Mouse (Mus musculus): ENCODE results near the gene Zbtb18.
A peak's percentile ranks its signal among the peaks of the same experiment; 100 is the strongest.

Zbtb18 gene

DNA sequence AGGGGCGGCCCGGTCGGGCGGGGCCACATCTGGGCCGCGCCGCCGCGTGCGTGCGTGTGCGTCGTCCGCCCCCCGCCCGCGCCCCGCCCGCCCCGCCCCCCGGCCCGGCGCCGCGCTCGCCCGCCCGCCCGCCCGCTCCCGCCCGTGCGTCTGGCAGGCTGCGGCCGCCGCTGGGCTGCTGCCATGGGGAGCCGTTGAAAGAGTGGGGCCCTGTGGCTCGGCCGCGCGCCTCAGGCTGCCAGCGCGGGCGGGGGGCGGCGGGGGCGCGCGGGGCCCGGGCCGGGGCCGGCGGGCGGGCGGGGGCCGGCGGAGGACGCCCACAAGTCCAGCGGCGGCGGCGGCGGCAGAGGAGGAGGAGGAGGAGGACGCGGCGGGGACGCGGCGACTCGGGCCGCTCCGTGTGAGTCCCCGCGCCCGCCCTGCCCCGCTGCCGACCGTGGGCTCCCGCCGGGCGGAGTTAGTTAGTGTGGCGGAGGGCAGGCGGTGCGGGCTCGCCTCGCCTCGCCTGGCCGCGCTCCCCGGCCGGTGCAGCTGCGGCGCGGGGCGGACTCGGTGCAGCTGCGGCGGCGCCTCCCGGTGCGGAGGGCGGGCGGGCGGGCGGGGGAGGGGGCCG, at the start of gene Zbtb18:
Zbtb18 (plus strand) TSS at position 156 of the 613 bp plus-strand sequence.
- DNase-seq (ENCODE audit: low read depth), result peak; percentile 51

DNA sequence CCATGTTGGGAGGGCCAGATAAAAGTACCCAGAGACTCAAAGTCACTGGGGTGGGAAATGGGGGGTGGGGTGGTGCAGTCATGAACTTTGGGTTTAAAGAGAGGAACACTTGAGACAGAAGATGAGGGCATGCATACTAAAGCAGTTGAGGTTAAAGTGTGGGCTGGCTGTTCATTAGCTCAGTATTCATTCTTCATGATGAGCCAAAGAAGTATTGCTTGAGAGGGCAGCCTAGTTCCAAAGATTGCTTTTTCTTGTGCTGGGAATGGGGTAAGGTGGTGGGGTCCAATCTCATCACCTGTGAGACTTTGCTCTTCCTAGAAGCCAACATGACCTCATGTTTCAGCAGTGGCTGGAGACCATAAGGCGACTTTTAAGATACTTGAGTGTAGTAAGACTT, 44.7 kb upstream of the Zbtb18 start:
- no peak for DNase-seq (ENCODE audit: low read depth)

DNA sequence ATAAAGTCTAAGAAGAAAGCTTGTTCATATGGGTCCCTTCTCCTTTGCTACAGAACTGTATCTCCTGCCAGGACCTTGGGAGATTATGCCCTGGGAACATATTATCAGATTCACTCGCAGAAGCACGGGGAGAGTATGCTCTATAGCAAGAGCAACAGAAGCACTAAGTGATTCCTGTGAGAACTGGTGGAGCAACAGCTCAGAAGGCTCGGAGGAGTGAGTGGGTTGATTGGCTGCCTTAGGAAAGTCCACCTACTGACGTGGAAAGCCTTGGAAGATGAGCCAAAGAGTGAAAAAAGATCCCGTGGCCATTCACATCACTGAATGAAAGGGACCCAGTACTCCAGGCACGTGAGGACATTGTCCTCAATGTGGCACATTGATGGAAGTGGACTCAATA, 37.0 kb upstream of the Zbtb18 start:
- no peak for DNase-seq (ENCODE audit: low read depth)

DNA sequence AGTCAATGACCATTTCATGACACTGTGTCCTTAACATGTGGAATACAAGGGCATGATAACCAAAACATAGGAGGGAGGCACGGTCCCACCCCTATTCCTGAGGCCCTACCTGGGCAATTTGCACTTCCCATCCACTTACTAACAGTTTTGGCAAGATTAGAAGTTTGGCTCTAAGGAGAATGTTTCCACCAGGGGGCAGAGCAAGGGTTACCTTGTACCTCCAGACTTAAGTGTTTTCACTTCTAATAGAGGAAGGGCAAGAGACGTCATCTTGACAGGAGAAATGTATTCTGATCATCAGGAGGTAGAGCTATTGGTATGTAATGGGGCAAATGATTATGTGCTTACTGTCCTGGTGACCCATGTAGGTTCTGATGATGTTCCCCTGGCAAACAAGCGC, 33.5 kb upstream of the Zbtb18 start:
- DNase-seq (ENCODE audit: low read depth), result peak; percentile 81

DNA sequence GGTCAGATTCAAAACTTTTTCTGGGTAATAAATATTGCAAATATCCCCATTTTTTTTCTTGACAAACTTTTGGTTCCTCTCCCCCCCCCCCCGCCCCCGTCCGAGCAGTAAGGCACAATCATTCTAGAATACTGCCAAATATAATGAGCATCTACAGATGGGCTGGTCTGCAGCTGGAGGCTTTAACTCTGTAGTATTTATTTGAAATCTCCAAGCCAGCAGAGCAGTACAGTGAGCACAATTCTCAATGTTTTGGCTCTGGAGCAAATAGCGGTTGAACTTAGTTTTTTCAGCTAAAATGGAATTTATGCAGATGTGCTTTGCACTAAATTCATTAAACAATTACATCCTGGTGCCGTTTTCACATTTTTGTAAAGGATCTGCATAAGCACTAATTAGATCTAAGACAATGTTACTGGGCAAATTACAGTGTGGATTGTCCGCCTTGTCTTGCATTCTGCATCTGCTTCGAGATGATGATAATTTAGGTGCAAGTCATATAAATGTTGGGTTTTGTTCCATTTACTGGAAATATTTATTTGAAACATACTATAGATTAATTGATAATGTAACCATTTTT, 31.3 kb upstream of the Zbtb18 start:
- no peak for DNase-seq (ENCODE audit: low read depth)

DNA sequence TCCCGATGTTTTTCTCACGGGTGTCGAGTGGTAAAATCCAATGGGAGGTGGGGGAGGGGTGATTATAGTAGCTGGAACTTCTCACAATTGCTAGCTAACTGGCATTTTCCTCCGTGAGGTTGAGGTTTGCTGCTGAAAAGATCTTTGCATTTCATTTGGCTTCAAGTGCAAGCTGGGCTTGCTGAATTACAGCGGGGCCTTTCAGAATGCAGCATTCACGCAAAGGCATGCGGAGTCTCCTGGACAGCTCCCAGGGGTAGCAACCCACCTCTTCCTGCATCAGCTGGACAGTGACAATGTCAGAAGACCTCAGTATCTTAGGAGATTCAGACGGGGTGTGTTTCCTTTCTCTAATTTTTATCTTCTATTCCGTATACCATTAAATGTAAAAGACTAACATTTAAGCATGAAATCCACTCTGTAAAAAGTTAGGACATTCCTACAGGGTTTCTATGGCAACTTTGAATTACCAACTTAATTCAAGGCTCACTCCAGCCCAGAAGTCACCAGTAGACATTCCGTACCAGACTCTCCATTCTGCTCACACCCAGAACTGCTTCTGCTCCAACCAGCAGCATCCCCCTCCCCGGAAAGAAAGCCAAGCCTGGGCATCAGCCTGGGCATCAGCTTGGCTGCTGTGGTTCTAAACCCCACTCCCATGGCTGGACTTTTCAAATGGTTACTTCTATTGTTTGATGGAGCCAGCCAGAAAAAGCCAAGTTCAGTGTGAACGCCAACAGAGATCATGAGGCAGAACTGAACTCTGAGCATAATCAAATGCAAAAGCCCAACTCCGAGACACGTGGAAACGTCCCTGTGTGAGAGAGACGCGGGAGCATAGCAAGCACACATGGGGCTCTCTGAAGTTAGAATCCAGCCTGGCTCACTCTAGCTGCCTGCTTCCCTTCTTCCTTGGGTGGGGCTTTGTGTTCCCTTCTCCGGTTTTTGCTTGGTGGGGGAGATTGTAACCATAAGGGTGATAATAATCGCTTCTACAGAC, 30.5 kb upstream of the Zbtb18 start:
- no peak for DNase-seq (ENCODE audit: low read depth)

DNA sequence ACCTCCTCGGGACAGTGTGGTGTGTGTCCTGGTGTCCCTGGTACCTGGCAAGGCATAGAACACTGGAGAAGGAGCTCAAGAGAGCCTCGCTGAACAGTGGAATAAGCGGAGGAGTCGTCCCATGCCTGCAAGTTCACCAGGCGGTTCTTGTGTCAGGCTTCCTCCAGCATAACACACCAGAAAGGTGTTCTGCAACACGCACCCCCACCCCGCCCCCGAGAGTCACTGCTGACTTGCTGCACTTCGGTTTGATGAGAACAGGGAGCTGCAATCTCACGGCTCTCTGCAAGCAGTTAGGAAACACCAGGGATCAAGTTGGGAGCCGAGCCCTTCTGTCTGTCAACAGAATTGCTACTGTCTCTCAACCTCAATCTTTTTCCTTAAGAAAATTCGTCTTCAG, 22.8 kb upstream of the Zbtb18 start:
- DNase-seq (ENCODE audit: low read depth), result no peak

DNA sequence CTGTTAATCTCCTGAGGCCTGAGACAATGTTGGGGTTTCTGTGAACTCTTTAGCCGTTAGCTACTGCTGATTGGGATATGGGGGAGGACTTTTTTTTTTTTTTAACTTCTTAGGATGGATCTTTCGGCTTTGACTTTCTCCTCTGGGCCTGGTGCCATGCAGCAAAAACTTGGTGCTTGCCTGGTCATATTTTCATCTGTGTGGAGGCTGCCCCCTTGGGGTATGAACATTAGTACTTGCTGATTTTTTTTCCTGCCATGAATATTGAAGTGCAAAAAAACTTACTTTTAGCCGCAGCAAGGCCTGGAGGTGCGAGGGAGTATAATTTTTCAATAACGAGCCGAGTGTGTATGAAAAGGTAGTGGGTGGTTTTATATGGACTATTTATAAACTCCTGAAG, 22.0 kb upstream of the Zbtb18 start:
- no peak for DNase-seq (ENCODE audit: low read depth)

DNA sequence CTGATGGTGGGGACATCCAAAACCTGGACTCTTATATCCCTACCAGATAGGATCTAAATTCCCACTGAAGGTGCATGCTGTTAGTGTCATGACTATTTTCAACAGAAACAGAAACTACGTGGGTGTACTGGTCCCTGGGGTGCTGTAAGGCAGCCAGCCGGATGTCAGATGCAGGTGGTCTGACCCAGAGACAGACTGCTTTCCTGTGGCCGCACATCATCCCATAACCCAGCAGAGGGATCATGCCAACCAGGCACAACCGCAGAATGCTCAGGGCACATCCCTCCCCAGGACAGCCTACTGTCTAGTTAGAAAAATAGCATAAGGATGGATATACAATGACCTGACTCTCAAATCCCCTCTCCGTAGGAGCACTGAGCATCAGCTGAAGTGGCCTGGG, 14.3 kb upstream of the Zbtb18 start:
- no peak for DNase-seq (ENCODE audit: low read depth)

DNA sequence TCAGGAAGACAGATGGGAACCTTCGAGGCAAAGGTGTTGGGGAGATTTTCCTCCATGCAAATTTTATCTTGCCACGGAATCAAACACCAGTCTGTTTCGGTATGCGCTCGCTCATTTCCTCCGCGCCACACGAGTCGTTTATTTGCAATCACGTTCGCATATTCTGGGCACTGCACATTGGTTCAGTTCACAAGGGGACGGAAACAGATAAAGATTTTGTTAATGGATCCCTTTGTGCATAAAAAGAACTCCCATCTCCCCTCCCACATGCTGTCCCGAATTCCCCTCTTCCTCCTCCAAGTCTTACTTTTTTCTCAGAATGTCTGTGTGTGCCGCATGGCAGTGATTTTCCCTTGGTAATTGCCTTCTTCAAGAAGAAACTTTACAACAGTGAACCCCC, 13.8 kb upstream of the Zbtb18 start:
- DNase-seq (ENCODE audit: low read depth), result no peak

DNA sequence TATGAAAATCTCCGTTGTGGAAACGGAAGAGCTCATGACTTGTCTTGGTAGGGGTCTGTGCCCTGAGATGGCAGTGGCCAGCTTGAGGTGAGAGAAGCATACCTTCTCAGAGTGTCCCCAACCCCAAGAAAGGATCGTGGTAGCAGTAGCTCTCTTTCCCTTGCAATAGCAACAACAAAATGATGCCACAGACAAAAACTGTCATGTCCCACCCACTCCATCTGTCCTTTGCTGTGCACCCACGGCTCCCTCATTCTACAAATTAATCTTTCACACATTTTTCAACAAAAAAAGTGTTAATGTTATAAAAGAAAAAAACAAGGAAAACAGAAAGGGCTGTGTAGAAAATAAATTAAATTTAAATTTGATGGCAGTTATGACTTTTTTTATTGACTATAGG, 13.1 kb upstream of the Zbtb18 start:
- no peak for DNase-seq (ENCODE audit: low read depth)

DNA sequence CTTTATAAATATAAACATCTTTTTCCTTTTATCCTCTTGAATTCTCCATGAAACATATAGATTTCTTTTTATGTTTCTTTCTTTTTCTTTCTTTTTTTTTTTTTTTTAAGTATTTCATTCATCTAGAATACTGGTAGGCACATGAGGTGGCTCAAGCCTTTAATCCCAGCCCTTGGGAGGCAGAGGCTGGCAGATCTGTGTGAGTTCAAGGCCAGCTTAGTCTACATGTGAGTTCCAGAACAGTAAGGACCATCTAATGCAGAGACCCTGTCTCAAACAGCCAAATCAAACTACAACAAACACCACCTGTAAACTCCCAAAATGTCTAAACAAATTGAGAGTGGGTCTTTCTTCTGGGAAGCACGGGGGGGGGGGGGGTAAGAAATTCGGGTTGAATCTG, 1.7 kb upstream of the Zbtb18 start:
- DNase-seq (ENCODE audit: low read depth), result peak; percentile 30

DNA sequence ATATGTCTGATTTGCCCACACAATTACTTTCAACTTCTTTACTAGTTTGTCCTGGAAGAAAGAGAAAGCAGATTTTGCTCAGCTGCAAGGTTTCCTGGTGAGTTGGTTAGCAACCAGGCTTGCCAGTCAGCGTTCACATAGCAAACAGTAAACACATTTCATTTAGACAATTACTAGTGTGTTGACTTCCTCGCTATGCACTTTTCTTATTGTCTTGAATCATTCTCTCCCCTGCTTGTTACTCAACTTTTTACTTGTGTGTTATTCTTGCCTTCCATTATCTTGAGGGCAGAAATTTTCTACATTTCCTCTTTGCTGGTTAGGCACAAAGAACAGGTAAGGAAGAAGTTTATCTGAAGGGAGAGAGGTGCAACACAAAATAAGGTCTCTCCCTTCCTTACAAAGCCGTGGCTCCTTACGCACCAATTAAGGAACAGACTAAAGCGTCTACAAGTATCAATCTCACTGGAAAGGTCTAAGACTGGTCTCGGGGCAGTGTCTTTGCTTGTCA, 1.1 kb upstream of the Zbtb18 start:
- peak; percentile 74 for DNase-seq (ENCODE audit: low read depth)

DNA sequence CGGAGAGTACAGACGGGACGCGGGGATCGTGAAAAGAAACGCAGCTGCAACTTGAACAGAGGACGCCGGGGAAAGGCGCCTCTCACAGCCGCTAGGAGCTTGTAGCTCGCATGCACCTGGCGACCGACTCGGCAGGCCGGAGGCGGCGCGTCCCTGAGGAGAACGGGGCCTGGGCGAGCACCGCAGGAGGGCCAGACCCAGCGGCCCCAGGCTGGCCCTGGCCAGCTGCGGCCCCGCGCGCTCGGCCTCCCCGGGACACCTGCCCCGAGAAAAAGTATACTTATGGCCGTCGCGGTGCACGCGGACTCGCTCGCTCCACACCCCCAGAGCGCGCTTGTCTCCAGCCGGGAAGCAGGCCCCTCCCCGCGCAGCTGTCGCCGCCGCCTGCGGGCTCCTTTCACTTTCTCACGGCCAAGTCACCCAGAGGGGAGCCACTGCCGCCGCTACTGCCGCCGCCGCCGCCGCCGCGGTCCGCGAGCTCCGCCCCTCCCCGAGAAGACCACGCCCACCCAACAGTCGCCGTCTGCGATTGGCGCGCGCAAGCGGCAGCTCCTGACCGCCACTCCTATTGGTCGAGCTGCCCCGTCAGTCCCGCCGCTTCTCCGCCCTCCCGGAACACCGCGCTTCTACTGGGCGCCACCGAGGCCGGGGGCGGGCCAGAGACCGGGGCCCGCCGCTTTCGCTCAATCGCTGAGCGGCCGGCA, 507 bp upstream of the Zbtb18 start:
- DNase-seq (ENCODE audit: low read depth), result peak; percentile 97

DNA sequence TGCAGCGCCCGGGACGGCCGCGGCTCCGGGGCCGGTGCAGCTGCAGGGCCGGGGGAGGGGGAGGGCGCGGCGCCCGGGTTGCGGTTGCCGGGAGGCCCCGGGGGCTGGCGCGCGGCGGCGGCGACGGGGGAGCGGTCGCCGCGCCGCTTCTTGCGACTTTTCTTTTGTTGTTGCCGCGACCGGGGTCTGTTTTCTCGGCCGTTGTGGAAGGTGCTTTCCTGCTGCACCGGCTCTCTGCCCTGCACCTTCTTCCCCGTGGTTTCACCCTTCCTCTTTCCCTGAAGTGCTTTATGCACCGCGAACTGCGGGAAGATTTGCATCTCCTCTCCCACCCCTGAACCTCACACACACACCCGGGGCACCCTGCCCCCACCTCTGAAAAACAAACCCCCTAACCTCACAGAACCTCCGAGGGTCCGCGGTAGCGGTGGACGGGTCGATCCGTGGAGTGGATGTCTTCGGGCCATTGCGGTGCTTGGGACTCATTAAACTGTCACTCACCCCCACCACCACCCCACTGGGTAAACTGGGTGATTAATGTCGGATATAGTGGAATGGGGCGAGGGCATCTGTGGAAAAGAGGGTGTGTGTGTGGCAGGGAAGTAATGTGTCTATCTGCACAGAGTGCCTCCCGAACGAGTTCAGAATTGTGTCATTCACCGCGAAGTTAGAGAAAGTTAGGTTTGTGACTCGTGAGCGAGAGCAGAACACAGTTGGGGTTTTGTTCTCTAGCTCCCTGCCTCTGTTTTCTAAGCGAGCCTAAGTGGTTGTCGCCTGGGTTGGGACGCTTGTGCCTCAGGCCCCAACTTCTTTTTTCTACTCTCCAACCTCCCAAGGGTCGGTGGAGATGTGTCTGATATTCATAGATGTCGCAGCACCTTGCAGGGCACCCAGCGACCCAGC, 921 bp downstream of the Zbtb18 start:
- peak; percentile 59 for DNase-seq (ENCODE audit: low read depth)

DNA sequence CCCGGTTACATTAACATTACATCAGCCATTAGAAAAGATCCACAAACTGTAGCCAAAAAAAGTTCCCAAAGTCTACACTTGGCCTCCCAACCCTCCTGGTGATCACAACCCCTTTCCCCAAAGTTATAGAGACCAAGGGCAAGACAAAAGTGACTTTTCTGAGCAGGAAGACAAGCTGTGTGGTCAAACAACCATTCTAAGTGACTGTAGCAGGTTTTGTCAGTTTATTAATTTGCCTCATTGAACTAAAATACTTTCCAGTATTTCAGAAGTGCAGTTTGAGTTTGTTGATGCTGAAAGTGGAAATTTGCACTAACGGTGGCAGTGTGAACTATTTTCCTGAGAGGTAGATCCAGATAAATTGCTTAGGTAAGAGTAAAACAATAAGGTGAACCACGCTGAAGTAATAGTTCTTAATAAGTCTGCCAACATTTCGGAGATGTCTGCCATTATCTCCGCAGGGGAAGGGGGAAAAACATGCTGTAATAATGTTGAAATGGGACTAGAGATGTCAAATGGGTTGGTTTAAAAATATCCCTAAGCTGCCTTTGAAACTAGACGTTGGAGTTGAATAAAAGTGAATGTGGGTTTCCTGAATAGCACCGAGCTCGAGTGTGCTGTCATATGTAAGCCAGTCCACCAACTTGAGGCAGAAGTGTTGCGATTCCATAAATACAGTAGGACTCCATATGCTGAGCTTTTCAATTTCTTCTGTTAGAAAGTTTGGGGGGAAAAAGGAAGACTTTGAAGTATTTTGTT, 1.8 kb downstream of the Zbtb18 start:
- peak; percentile 26 for DNase-seq (ENCODE audit: low read depth)

DNA sequence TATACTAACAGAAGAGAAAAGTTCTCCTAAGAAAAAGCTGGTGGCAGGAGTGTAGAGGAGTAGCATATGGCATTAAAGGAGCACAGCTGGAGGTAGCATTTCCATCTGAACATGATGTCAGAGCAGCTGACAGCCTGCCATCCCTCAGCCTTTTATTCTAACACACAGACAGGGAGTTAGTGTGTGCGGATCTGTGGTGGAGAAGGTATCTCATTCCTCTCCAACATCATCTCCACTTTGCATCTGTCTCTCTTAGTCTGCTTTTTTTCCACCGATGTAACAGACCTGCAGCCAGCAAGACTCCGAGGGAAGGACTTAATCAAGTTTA, 2.3 kb downstream of the Zbtb18 start:
- no peak for DNase-seq (ENCODE audit: low read depth)

DNA sequence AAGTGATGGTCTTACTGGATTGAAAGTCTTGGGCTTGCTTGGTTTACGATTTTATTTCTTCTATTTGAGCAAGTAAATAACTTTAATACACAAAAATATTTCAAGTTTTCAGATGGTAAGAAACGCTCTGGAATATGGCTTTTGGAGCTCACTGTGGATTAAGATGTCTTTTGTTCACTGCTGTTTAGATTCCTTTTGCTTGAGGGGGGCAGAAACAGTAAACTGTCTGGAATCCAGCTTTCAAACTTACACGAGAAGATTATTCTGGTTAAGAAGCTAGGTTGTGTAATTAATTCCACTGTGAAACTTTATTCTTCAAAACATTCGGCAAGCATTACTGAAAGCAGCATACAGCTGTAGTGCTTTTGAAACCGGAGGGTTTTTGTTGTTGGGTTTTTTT, 2.8 kb downstream of the Zbtb18 start:
- no peak for DNase-seq (ENCODE audit: low read depth)

DNA sequence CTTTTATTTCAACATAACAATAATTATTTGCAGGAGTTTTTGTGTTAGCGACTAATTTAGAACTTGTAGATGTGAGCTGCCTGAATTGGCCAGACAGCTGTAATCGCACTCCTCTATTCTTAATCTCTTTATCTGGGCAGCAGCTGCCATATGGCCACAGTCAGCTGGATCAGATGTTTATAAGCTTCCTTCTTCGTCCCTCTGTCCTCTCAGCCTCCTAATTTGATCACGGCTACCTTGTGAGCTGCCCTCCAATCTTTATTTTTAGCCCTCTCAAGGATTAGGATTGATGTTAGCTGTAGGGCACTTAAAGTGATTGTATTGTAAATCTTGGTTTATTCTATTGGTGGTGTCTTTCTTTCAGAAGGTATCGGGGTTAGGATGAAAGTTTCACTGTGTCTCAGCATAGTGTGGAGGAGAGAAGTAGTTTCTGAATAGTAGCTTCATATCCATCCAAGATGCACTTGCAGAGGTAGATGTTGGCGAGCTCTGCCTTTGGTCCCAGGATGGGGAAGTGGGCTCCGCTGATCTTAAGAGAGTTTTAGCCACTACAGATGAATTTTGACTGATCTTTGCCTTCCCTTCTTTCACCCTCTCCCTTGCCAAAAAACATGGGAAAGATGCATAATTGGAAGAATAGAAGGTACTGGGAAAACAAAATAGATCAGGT, 3.4 kb downstream of the Zbtb18 start:
- no peak for DNase-seq (ENCODE audit: low read depth)

DNA sequence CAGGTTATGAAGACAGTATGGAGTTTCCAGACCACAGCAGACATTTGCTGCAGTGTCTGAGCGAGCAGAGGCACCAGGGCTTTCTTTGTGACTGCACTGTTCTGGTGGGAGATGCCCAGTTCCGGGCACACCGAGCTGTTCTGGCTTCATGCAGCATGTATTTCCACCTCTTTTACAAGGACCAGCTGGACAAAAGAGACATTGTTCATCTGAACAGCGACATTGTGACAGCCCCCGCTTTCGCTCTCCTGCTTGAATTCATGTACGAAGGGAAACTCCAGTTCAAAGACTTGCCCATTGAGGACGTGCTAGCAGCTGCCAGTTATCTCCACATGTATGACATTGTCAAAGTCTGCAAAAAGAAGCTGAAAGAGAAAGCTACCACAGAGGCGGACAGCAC, 4.9 kb downstream of the Zbtb18 start:
- DNase-seq (ENCODE audit: low read depth), result no peak
